Mouse (Mus musculus): ENCODE results near the gene Dedd.

GRCm38 (mm10) chr1:171330216-171330560 is 1.2 kb downstream of the Dedd start:
- TF ChIP-seq CTCF (IDR thresholded peaks at IDR 0.05; ENCODE audit: borderline replicate concordance, control insufficient read depth, extremely low read depth, insufficient read depth, low read length, poor library complexity), result no peak
- TF ChIP-seq POLR2A (IDR thresholded peaks at IDR 0.05; ENCODE audit: control insufficient read depth, extremely low read depth, insufficient read depth, low read length, poor library complexity), result no peak
